Mouse (Mus musculus): ENCODE measurements at regions not wholly inside any gene's neighbourhood (a gene's known extent, or its start where the extent isn't known, plus 50 kb on each side); places are given as distances from the start of the nearest gene placed in this dataset.
A peak's percentile ranks its signal among the peaks of the same experiment; 100 is the strongest.

DNA sequence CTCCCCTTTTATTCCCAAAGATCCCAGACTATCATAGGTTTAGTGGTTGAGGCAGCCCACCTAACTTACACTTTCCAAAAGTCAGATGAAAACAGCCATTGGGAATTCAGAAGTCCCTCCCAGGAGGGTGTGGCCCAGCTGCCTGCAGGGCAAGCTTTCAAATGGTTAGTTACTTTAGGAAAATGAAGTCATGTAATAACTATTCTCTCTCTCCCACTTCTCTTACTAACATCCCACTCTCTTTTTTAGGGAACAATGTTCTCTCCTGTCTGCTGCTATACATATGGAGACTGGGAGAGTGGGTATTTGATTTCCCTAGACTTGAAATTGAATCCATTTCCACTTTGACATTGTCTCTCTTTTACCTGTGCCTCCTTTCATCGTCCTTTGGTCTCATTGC is 55.0 kb downstream of the Zfp648 start:
- DNase-seq, result no peak

DNA sequence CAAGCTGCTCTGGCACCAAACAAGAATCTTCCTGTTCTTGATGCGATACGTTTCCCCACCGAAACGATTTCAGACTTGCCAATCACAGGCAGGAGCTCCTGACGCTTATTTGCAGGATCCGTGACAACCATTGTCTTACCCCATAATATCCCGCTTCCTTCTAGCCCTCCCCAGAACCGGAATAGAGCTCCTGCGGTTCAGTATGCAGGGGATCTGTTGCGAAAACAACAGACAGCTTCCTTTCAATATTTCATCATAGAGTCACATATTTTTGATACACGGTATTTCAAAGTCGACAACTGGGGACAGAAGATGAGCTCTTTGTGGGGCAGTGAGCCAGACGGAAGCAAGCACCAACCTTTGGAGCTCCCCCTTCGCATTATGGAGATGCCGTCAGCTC is 55.8 kb downstream of the Zfp648 start:
- no peak for DNase-seq

DNA sequence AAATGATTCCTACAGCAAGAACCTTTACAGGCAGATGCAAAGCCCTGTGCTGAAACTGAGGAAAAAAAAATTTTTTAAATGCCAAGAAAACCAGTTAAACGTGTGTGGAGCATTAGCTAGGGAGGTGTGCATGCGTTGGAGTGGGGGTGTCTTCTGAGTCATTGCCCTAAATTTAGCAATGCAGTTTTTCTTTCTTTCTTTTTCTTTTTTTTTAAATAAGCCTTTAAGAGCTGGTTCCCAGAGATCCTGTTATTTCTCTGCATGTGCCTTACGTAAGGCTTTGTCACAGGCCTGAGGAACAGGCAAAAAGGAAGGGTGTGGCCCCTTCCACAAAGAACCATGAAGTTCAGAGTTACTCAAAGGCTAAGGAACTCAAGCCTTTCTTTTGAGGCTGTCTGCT is 57.5 kb downstream of the Zfp648 start:
- peak in 1 of 2 experiments; percentile 3 for DNase-seq

DNA sequence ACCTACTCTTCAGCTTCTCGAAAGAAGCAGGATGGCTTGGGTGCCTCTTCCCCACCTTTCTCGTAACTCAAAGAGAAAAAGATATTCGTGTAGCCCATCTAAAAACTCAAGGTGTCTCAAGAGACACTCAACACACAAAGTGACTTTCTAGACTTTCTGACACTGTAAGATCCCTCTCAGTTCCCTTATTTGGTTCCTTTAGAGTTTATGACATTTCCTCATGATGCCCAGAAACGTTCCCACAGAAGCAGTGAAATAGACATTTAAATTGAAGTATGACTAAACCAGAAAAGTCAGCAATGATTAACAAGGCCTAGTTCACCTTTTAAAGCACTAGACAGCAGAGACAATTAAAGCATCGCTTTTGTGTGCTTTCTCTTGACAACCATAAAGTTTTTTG is 59.4 kb downstream of the Zfp648 start:
- DNase-seq, result no peak

DNA sequence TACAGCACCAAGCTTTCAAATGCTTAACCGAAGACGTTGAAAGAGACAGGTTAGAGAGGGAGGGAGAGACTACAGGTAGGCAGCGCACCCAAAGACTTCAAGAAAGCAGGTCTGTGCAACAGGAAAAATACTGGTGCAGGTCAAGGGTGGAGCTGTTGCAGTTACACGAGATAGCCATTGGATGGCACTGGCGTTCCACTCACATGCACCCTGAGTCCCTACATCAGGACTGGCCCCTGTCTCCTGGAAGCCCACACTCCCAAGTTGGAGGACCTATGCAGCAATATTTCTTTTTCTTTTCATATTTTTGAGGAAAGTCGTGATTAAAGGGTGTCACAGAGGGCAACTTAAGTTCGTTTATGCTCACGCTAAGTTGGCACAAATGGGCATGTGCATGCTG is 80.5 kb downstream of the Zfp648 start:
- DNase-seq, result peak; percentile 11 to 57

DNA sequence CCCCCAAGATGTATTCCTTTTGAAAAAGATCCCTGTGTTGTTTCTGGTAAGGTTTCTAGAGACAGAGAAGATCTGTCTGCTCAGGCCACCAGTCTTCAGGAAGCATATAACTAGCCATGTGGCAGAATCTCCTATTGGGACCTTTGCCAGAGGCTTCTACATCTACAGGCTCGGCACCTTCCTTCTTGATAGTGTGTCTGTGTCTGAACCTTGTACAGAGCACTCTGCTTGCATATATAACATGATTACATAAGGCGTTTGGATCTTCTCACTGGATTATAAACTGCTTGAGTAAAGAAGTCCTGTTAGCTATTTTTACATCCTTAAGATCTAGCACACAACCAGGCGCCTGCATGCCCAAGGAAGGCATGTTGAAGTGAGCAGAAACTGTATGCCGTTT is 85.1 kb downstream of the Zfp648 start:
- no peak for DNase-seq

DNA sequence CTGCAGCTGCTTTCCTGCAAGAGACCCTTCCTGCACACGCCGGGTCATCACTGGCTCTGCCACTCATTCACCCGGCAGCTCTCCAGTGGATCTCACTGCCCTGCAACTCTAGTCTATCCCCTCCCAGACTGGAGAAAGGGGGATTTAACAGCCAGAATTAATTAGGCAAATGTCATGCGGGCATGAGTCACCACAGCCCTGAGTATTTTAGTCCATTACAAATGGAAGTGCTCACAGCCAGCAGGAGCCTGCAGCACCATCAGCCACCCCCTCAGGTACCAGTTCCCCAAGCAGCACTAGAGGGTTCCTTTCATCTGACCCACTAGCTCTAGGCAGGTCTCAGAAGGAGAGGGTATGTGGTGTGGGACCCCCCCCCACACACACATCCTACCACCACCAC is 91.7 kb downstream of the Zfp648 start:
- DNase-seq, result no peak

DNA sequence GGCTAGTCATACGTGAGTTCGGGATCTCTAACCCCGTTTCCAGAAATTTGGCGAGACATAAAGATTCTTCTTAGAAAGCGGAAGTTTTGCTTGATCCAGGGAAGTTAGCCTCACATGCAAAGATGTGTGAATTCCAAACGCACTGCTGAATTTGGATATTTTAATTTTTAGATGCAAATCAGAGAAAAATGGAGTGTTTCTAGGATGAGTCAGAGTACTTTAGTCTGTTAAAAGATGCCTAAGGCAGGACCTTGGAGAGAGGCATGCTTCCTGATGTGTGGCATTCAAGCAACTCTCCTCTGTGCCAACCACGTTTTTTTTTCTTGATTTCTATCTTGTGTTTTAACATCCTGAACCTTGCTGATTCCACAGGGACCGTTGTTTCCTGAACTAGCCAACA is 95.1 kb downstream of the Zfp648 start:
- DNase-seq, result no peak

DNA sequence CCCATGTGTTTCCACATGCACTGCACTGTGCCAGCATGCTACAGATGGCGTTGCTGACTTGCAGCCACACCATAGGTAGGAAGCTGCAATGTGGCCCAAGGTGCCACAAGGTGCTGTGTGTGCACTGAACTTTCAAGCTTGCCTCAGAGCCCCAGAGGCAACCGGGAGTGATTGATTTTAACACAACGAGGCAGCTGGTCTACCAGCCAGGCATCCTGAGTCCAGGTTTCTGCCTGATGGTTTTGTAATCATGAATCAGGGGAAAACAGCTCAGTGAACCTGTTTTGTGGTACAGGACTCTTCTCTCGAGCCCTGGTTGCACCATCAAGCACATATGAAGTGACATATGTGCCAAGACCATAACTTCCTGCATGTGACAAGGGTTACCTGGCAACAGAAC is 98.9 kb downstream of the Zfp648 start:
- no peak for DNase-seq

DNA sequence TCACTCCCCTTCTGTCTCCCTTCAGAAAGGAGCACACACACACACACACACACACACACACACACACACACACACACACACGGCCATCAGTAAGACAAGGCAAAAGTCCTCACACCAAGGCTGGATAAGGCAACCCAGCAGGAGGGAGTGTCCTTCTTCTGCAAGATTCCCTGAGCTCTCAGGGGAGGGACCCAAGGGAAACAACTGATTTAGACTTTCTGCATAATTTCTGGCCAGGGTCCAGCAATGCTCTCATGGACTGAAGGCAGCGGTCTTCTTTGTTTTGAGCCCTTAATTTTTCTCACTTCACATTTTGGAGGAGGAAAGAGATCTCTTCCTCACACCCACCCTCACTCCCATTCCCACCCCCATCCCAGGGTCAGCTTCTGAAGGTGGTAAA is 108.7 kb downstream of the Zfp648 start:
- peak; percentile 4 to 6 for DNase-seq
